Mouse (Mus musculus) CH12.LX (cell line): ENCODE measurements around the gene Cnot2.

Experiments used
- CTCF ChIP-seq, 2 experiments: IDR thresholded peaks in 1 of 2; conservative IDR thresholded peaks in 1 of 2; 2 replicates each; pipeline ENCODE4 v1.5.1; 2011 to 2012; ENCODE audit warnings: low read depth in 2 of 2, low read length in 2 of 2, improper control_type of control experiment in 1 of 2, inconsistent platforms in 1 of 2, mild to moderate bottlenecking in 1 of 2, moderate library complexity in 1 of 2
- EP300 ChIP-seq: IDR thresholded peaks from 2 replicates; pipeline ENCODE4 v1.6.1; 2011; ENCODE audit warnings: low read length, improper control_type of control experiment
- GABPA ChIP-seq: IDR thresholded peaks from 2 replicates; pipeline ENCODE4 v1.6.1; 2012; ENCODE audit warnings: low read depth, low read length, improper control_type of control experiment, inconsistent platforms; ENCODE audit not compliant: insufficient replicate concordance
- MAX ChIP-seq: IDR thresholded peaks from 2 replicates; pipeline ENCODE4 v1.6.1; 2011; ENCODE audit warnings: low read length, improper control_type of control experiment
- MAZ ChIP-seq: IDR thresholded peaks from 2 replicates; pipeline ENCODE4 v1.6.1; 2012; ENCODE audit warnings: low read depth, mild to moderate bottlenecking, inconsistent platforms, low read length, improper control_type of control experiment, moderate library complexity
- MEF2A ChIP-seq: IDR thresholded peaks from 2 replicates; pipeline ENCODE4 v1.6.1; 2014; ENCODE audit warnings: low read depth, mild to moderate bottlenecking, inconsistent platforms, low read length, improper control_type of control experiment, borderline replicate concordance
- PAX5 ChIP-seq: IDR thresholded peaks from 2 replicates; pipeline ENCODE4 v1.6.1; 2012; ENCODE audit warnings: low read length, inconsistent platforms, mixed read lengths
- POLR2A ChIP-seq: IDR thresholded peaks from 2 replicates; pipeline ENCODE4 v1.6.1; 2011; ENCODE audit warnings: low read depth, mild to moderate bottlenecking, improper control_type of control experiment, low read length
- USF2 ChIP-seq: conservative IDR thresholded peaks from 2 replicates; pipeline ENCODE4 v1.6.1; 2011; ENCODE audit warnings: low read depth, low read length, improper control_type of control experiment

- no peak for TF ChIP-seq EP300
- no peak for TF ChIP-seq CTCF (conservative IDR thresholded peaks at IDR 0.05 in 1 of 2, IDR thresholded peaks at IDR 0.05 in 1 of 2; ENCODE audit: low read depth in 2 of 2, low read length in 2 of 2)
- TF ChIP-seq MAZ = no peak
- no peak for TF ChIP-seq POLR2A
- no peak for TF ChIP-seq MAX
- no peak for TF ChIP-seq USF2
- no peak for TF ChIP-seq MEF2A
- no peak for TF ChIP-seq GABPA
- no peak for TF ChIP-seq PAX5
These were observed 65.7 kb downstream of the Cnot2 start for GRCm38 (mm10) chr10:116515590-116515989.
